Mouse (Mus musculus): Measurements from ENCODE around the gene Sprr1b. TPM values are rescaled to one million over a fixed set of nuclear protein-coding genes. Genes with fewer than 3 reads are reported as not detected.

Gene Sprr1b
- polyA plus RNA-seq, 1 experiment from 2014 or later: not detected

DNA sequence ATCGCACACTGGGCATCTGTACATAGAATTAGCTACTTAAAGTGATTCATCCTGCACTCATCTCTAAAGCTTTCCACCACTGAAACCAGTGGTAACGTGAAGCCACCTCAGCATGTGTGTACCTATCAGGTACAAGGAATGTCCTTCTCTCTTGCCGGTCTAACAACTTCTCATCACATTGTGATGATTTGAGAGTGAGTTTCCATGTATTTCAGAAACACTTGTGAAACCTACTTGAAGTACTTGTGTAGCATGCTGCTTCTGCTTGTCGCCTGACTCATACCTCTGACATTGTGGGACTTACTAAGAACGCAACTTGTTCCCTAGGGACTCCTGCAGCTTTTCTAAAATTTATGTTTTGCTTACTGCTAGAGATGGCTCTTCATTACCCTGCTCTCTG is 16.6 kb upstream of the Sprr1b start:
- no peak for ATAC-seq (replicated peaks; ENCODE audit: insufficient number of reproducible peaks, low FRiP score, low TSS enrichment, low read depth)
- H3K4me3 ChIP-seq (ENCODE audit: low read depth, low read length): no peak overlapping the region
- no peak overlapping the region for H3K4me2 ChIP-seq (ENCODE audit: low read depth, low read length)
- no peaks in the 10 kb centered on the region for H3K9me3 ChIP-seq (replicated peaks; ENCODE audit: control insufficient read depth, low read length)
- H3K27me3 ChIP-seq (ENCODE audit: control insufficient read depth, insufficient read depth, low read length): no peaks in the 10 kb centered on the region
- no peak overlapping the region for H3K27ac ChIP-seq (replicated peaks; ENCODE audit: low read depth, low read length)
- WGBS: 88% methylated on average over 5 of the region's 5 CpGs
- DNase-seq (ENCODE audit: low spot score): no peak
- H3K4me1 ChIP-seq (ENCODE audit: control insufficient read depth, insufficient read depth, low read length): no peaks in the 10 kb centered on the region
- H3K36me3 ChIP-seq (replicated peaks; ENCODE audit: control insufficient read depth, insufficient read depth, low read depth, low read length): no peaks in the 10 kb centered on the region
- no peak overlapping the region for H3K9ac ChIP-seq (replicated peaks; ENCODE audit: low read length)

DNA sequence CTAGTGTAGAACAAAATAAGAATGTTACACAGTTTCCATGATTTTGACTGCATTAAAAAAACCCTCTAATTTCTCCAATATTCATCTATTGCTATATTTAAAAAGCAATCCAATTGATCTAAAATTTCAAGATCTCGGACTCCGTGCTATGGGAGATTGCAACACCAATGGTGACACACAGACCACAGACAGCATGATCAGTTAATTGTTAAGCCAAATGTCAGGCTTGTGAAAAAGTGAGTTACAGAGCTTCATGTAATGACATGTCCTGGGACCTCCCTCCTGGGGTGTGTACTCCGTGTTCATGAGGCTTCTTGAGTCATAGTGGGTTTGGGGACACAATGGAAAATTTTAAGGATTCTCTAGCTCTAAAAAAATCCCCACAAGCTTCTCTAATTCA is 1.6 kb upstream of the Sprr1b start:
- H3K27me3 ChIP-seq (ENCODE audit: control insufficient read depth, insufficient read depth, low read length): no peaks in the 10 kb centered on the region
- 89% methylated on average over 3 of the region's 3 CpGs for WGBS
- no peaks in the 10 kb centered on the region for H3K4me1 ChIP-seq (ENCODE audit: control insufficient read depth, insufficient read depth, low read length)

DNA sequence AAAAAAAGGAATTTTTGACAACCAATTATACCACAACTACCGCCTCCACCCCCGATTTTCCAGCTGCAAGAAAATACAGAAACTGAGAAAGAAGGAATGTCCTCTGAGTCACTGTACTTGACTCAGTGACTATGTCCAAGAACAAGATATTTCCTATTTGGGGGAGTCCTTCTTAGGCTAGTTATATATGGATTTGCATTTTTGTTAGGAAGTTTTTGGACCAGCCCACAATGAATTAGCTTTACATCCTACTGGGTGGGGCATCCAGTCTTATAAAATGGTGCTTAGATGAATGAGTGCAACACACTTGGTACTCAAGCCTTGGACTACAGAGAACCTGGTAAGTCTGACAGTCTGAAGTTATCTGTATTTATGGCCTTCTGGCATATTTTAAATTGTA is 6.3 kb downstream of the Sprr1b start, which contains the start of gene Sprr2k:
Gene Sprr2k (plus strand): TSS at position 301 of the 400 bp plus-strand sequence.
- DNase-seq (ENCODE audit: low spot score) (no peak), ATAC-seq (replicated peaks; ENCODE audit: insufficient number of reproducible peaks, low FRiP score, low TSS enrichment, low read depth) (no peak)
- no peaks in the 10 kb centered on the region for H3K36me3 ChIP-seq (replicated peaks; ENCODE audit: control insufficient read depth, insufficient read depth, low read depth, low read length)
- H3K9me3 ChIP-seq (replicated peaks; ENCODE audit: control insufficient read depth, low read length): no peaks in the 10 kb centered on the region
- H3K4me2 ChIP-seq (ENCODE audit: low read depth, low read length): no peak within 1 kb of the TSS
- no peaks in the 10 kb centered on the region for H3K4me1 ChIP-seq (ENCODE audit: control insufficient read depth, insufficient read depth, low read length)
- no peak within 1 kb of the TSS for H3K4me3 ChIP-seq (ENCODE audit: low read depth, low read length)
- no peak within 1 kb of the TSS for H3K27ac ChIP-seq (replicated peaks; ENCODE audit: low read depth, low read length)
- 92% methylated on average over 2 of the region's 2 CpGs for WGBS
- no peak within 1 kb of the TSS for H3K9ac ChIP-seq (replicated peaks; ENCODE audit: low read length)
- H3K27me3 ChIP-seq (ENCODE audit: control insufficient read depth, insufficient read depth, low read length): no peaks in the 10 kb centered on the region

More for the DNA sequence above, 1.6 kb upstream of the Sprr1b start:
- H3K9ac ChIP-seq (replicated peaks; ENCODE audit: low read length): no peak overlapping the region
- no peaks in the 10 kb centered on the region for H3K9me3 ChIP-seq (replicated peaks; ENCODE audit: control insufficient read depth, low read length)
- DNase-seq (ENCODE audit: low spot score) (no peak), ATAC-seq (replicated peaks; ENCODE audit: insufficient number of reproducible peaks, low FRiP score, low TSS enrichment, low read depth) (no peak)
- no peak overlapping the region for H3K4me2 ChIP-seq (ENCODE audit: low read depth, low read length)
- no peak overlapping the region for H3K4me3 ChIP-seq (ENCODE audit: low read depth, low read length)
- no peak overlapping the region for H3K27ac ChIP-seq (replicated peaks; ENCODE audit: low read depth, low read length)
- H3K36me3 ChIP-seq (replicated peaks; ENCODE audit: control insufficient read depth, insufficient read depth, low read depth, low read length): no peaks in the 10 kb centered on the region

DNA sequence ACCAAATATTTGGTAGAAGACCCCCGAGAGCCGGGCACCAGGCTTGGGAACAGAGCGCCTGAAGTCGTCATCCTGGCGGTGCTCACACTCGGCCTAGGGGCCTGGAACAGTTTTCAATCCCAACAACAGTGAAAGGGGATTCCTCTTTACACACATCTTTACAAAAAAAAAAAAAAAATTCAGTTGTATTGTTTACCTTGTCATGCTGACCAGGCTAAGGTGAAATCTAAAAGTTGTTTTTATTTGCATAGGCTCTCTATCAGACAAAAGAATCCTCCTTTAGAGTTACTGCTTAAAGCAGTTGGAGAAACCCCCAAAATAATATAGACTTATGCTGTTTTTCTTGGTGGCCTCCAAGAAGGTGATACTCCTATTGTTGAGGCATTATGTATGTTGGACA is 9.3 kb downstream of the Sprr1b start, which contains the start of gene Gm9774:
Gene Gm9774 (minus strand): TSS at position 101 of the 400 bp plus-strand sequence.
- H3K4me3 ChIP-seq (ENCODE audit: low read depth, low read length): no peak within 1 kb of the TSS
- DNase-seq (ENCODE audit: low spot score): no peak
- H3K4me1 ChIP-seq (ENCODE audit: control insufficient read depth, insufficient read depth, low read length): no peaks in the 10 kb centered on the region
- no peak within 1 kb of the TSS for H3K4me2 ChIP-seq (ENCODE audit: low read depth, low read length)
- no peaks in the 10 kb centered on the region for H3K9me3 ChIP-seq (replicated peaks; ENCODE audit: control insufficient read depth, low read length)
- no peaks in the 10 kb centered on the region for H3K36me3 ChIP-seq (replicated peaks; ENCODE audit: control insufficient read depth, insufficient read depth, low read depth, low read length)
- H3K9ac ChIP-seq (replicated peaks; ENCODE audit: low read length): no peak within 1 kb of the TSS
- no peak for ATAC-seq (replicated peaks; ENCODE audit: insufficient number of reproducible peaks, low FRiP score, low TSS enrichment, low read depth)
- WGBS: 90% methylated on average over 6 of the region's 6 CpGs
- no peak within 1 kb of the TSS for H3K27ac ChIP-seq (replicated peaks; ENCODE audit: low read depth, low read length)
- H3K27me3 ChIP-seq (ENCODE audit: control insufficient read depth, insufficient read depth, low read length): no peaks in the 10 kb centered on the region

DNA sequence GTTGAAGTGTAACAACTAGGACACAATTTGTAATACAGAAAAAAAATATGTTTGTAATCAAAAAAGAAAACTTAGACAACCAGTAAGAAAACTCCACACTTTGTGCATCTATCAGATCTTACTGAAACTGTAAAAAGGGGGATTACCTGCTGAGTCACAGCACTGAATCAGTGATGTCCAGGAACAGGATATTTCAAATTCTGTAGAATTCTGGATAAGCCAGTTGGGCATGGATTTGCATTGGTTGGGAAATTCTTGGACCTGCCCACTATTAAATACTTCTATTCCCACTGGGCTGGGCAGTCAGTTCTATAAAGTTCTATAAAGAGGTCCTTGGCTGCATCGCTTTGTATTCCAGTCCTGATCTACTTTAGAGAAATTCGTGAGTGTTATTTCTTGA is 20.8 kb downstream of the Sprr1b start, which contains the start of gene Sprr2j-ps:
Gene Sprr2j-ps (plus strand): TSS at position 301 of the 400 bp plus-strand sequence.
- no peak within 1 kb of the TSS for H3K4me2 ChIP-seq (ENCODE audit: low read depth, low read length)
- no peak for DNase-seq (ENCODE audit: low spot score)
- H3K4me3 ChIP-seq (ENCODE audit: low read depth, low read length): no peak within 1 kb of the TSS
- 94% methylated on average over 2 of the region's 2 CpGs for WGBS
- no peaks in the 10 kb centered on the region for H3K36me3 ChIP-seq (replicated peaks; ENCODE audit: control insufficient read depth, insufficient read depth, low read depth, low read length)
- H3K27me3 ChIP-seq (ENCODE audit: control insufficient read depth, insufficient read depth, low read length): no peaks in the 10 kb centered on the region
- no peak for ATAC-seq (replicated peaks; ENCODE audit: insufficient number of reproducible peaks, low FRiP score, low TSS enrichment, low read depth)
- no peaks in the 10 kb centered on the region for H3K4me1 ChIP-seq (ENCODE audit: control insufficient read depth, insufficient read depth, low read length)
- H3K27ac ChIP-seq (replicated peaks; ENCODE audit: low read depth, low read length): no peak within 1 kb of the TSS
- no peak within 1 kb of the TSS for H3K9ac ChIP-seq (replicated peaks; ENCODE audit: low read length)
- H3K9me3 ChIP-seq (replicated peaks; ENCODE audit: control insufficient read depth, low read length): no peaks in the 10 kb centered on the region

DNA sequence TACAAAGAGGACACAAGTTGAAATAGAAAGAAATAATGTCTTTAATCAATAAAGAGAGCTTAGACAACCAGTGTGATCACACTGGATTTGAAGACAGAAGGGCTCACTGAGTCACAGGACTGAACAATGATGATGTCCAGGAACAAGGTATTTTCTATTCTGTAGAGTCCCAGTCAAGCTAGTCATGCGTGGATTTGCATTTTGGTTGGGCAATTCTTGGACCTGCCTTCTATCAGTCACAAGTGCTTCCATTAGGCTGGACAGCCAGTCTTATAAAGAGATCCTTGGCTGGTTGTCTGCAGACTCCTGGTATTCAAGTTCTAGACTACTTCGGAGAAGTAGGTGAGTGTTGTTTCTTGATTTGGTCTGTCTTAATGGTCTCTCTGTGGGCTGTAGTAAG is 30.9 kb downstream of the Sprr1b start, which contains the start of gene Sprr2i:
Gene Sprr2i (plus strand): TSS at position 301 of the 400 bp plus-strand sequence.
- Histone ChIP-seq H3K4me3 (ENCODE audit: low read depth, low read length) (no peak within 1 kb of the TSS), H3K9ac (replicated peaks; ENCODE audit: low read length) (no peak within 1 kb of the TSS), H3K9me3 (replicated peaks; ENCODE audit: control insufficient read depth, low read length) (no peaks in the 10 kb centered on the region), H3K4me1 (ENCODE audit: control insufficient read depth, insufficient read depth, low read length) (no peaks in the 10 kb centered on the region), H3K4me2 (ENCODE audit: low read depth, low read length) (no peak within 1 kb of the TSS), H3K36me3 (replicated peaks; ENCODE audit: control insufficient read depth, insufficient read depth, low read depth, low read length) (no peaks in the 10 kb centered on the region), H3K27ac (replicated peaks; ENCODE audit: low read depth, low read length) (no peak within 1 kb of the TSS), H3K27me3 (ENCODE audit: control insufficient read depth, insufficient read depth, low read length) (no peaks in the 10 kb centered on the region)
- ATAC-seq (replicated peaks; ENCODE audit: insufficient number of reproducible peaks, low FRiP score, low TSS enrichment, low read depth): no peak
- WGBS: 96% methylated on average over 2 of the region's 2 CpGs
- no peak for DNase-seq (ENCODE audit: low spot score)

DNA sequence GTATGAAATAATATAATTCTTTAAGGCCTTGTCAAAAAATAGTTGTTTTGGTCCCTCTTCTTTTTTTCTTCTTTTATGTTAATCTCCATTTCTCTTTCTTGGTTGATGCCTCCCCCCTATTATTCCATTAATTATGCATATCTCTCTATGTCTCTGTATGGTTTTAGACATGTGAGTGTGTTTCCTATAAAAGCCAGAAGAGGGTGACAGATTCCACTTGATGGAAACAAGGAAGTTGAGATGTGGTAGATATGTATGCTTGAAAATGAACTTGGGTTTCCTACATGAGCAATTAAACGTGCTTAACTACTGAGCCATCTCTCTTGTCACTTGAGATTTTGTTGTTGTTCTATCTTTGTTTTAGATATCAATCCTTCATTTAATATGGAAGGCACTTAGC is 44.3 kb downstream of the Sprr1b start:
- 44% methylated on average over 1 of the region's 1 CpGs for whole genome bisulfite sequencing

More for the DNA sequence above, 44.3 kb downstream of the Sprr1b start:
- ATAC-seq (replicated peaks; ENCODE audit: insufficient number of reproducible peaks, low FRiP score, low TSS enrichment, low read depth) (no peak), DNase-seq (ENCODE audit: low spot score) (no peak)
- H3K4me3 ChIP-seq (ENCODE audit: low read depth, low read length): no peak overlapping the region
- H3K4me2 ChIP-seq (ENCODE audit: low read depth, low read length): no peak overlapping the region
- H3K9ac ChIP-seq (replicated peaks; ENCODE audit: low read length): no peak overlapping the region
- no peak overlapping the region for H3K27ac ChIP-seq (replicated peaks; ENCODE audit: low read depth, low read length)
- no peaks in the 10 kb centered on the region for H3K9me3 ChIP-seq (replicated peaks; ENCODE audit: control insufficient read depth, low read length)
- no peaks in the 10 kb centered on the region for H3K27me3 ChIP-seq (ENCODE audit: control insufficient read depth, insufficient read depth, low read length)
- H3K4me1 ChIP-seq (ENCODE audit: control insufficient read depth, insufficient read depth, low read length): no peaks in the 10 kb centered on the region
- H3K36me3 ChIP-seq (replicated peaks; ENCODE audit: control insufficient read depth, insufficient read depth, low read depth, low read length): no peaks in the 10 kb centered on the region
